Mouse (Mus musculus): ENCODE measurements around the gene Nfix. TPM values are rescaled to one million over a fixed set of nuclear protein-coding genes. Genes with fewer than 3 reads are reported as not detected.

The Nfix gene
- polyA plus RNA-seq, 1 experiment = 18.2 TPM

DNA sequence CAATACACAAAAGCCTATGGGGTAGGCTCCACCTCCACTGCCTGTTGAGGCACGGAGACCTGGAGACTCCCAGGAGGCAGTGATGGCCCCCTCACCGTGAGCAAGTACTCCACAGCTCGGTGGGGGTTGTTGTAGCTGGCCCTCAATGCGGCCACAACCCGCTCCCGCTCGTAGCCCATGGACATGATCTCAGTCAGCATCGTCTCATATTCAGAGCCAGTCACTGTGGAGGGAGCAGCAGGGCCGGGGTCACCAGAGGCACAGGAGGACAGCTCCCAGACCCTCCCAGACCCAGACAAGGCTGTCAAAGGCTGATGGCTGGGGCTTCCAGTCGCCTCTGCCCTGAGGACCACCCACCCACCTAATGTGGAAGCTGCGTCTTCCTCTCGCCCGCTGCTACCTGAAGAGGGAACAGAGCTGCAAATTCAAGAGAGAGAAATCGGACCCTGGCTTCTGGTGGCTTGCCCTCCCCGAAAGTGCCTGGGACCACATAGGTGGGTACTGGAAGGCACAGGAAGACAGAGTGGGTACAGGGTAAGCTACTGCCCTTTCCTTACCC lies 37.8 kb upstream of the Nfix start:
- H3K27me3 ChIP-seq (ENCODE audit: control insufficient read depth, insufficient read depth, low read length) = no peaks in the 10 kb centered on the region
- WGBS = 96% methylated on average over 15 of the region's 15 CpGs
- H3K4me3 ChIP-seq (ENCODE audit: control insufficient read depth, insufficient read depth, low read length) = no peak overlapping the region
- peaks cover 46% of the 10 kb centered on the region for H3K36me3 ChIP-seq (ENCODE audit: control insufficient read depth, insufficient read depth, low read length)
- TF ChIP-seq CTCF (IDR thresholded peaks at IDR 0.05; ENCODE audit: borderline replicate concordance, control insufficient read depth, extremely low read depth, insufficient read depth, low read length, poor library complexity) (no peak), POLR2A (IDR thresholded peaks at IDR 0.05; ENCODE audit: control insufficient read depth, extremely low read depth, insufficient read depth, low read length, poor library complexity) (no peak)
- H3K4me1 ChIP-seq (replicated peaks; ENCODE audit: control insufficient read depth, insufficient read depth, low read length) = peaks cover 4% of the 10 kb centered on the region
- no peak overlapping the region for H3K27ac ChIP-seq (ENCODE audit: control insufficient read depth, insufficient read depth, low read length)
- DNase-seq = no peak

DNA sequence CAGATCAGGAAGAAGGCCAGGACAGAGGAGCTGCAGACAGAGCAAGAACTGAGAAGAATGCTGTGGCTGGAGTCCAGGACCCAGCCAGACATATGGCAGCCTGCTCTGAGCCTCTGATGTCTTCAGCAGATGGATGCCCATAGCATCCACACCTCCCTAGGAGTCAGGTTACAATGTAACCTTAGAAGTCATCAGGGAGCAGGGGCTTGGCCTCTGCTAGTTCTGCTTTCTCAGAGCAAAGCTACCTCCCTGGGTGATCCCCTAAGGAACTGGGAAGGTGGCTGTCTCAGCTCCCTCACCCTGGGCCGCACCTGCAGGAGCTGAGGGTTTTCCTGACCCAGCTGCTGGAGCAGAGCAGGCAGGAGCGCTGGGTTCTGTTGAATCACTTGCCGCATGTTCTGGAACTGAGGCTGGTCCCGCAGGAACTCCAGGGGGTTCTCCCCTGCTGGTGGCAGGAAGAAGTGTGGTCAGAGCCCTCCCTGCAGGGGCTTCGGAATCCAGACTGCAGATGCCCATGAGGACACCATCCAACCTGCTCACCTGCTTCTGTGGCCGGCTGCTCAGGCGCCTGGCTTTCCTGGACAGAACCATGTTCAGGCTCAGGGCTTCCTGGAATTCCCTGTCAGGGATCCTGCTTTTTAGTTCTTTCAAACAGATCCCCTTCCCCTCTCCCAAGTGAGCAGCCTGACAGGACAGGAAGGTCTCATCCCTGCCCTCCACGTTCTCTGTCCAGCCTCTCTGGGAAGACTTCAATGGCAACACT lies 37.2 kb upstream of the Nfix start:
- DNase-seq = no peak
- H3K4me3 ChIP-seq (ENCODE audit: control insufficient read depth, insufficient read depth, low read length) = no peak overlapping the region
- TF ChIP-seq POLR2A (IDR thresholded peaks at IDR 0.05; ENCODE audit: control insufficient read depth, extremely low read depth, insufficient read depth, low read length, poor library complexity) (no peak), CTCF (IDR thresholded peaks at IDR 0.05; ENCODE audit: borderline replicate concordance, control insufficient read depth, extremely low read depth, insufficient read depth, low read length, poor library complexity) (no peak)
- no peak overlapping the region for H3K27ac ChIP-seq (ENCODE audit: control insufficient read depth, insufficient read depth, low read length)
- WGBS = 92% methylated on average over 8 of the region's 8 CpGs
- peaks cover 5% of the 10 kb centered on the region for H3K4me1 ChIP-seq (replicated peaks; ENCODE audit: control insufficient read depth, insufficient read depth, low read length)
- peaks cover 42% of the 10 kb centered on the region for H3K36me3 ChIP-seq (ENCODE audit: control insufficient read depth, insufficient read depth, low read length)
- H3K27me3 ChIP-seq (ENCODE audit: control insufficient read depth, insufficient read depth, low read length) = no peaks in the 10 kb centered on the region

DNA sequence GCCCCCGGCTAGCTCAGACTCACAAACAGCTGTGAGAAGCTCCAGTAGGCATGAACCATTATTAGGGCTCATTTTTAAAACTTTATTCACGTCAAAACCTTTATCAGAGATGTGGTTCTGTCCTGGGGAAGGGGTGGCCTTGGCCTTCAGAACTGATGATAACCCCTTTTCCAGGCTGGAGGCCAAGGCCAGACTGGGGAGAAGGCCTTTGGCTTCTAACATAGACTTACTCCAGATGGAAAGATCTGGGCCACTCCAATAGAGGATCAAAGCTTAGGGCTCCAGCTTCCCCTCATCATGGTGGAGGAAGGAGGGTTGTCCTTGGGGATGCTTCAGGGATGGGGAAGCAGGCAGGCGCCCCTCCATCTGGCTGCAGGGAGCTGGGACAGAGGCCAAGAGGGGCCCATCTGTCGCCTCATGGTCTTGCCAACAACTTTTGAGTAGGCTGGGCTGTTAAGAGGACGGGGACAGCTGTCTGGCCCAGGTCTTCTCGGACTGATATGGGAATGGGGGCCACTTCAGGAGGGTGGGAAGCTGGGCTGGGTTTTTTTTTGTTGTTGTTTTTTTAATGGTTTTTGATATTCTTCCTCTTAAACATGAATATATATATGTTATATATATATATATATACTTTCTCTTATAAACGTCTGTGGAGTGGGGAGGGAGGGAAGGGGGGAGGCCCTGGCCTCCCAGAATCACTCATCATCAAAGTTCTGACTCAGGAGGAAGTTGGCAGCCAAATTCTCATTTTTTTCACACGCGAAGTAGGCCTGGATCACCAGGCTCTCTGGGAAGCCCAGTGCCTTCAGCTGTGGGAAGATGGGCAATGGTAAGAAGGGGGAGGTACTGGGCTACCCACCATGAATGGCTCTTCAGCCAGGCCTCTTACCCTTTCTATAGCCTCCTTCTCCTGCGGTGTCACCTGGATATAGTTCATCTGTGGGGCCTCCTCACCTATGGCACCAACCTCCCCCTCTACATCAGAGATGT lies 35.0 kb upstream of the Nfix start:
- no peaks in the 10 kb centered on the region for H3K27me3 ChIP-seq (ENCODE audit: control insufficient read depth, insufficient read depth, low read length)
- no peak for DNase-seq
- H3K36me3 ChIP-seq (ENCODE audit: control insufficient read depth, insufficient read depth, low read length) = peaks cover 39% of the 10 kb centered on the region
- H3K27ac ChIP-seq (ENCODE audit: control insufficient read depth, insufficient read depth, low read length) = no peak overlapping the region
- no peak for TF ChIP-seq POLR2A (IDR thresholded peaks at IDR 0.05; ENCODE audit: control insufficient read depth, extremely low read depth, insufficient read depth, low read length, poor library complexity)
- no peak for TF ChIP-seq CTCF (IDR thresholded peaks at IDR 0.05; ENCODE audit: borderline replicate concordance, control insufficient read depth, extremely low read depth, insufficient read depth, low read length, poor library complexity)
- WGBS = 88% methylated on average over 10 of the region's 10 CpGs
- H3K4me3 ChIP-seq (ENCODE audit: control insufficient read depth, insufficient read depth, low read length) = no peak overlapping the region
- H3K4me1 ChIP-seq (replicated peaks; ENCODE audit: control insufficient read depth, insufficient read depth, low read length) = peaks cover 5% of the 10 kb centered on the region

DNA sequence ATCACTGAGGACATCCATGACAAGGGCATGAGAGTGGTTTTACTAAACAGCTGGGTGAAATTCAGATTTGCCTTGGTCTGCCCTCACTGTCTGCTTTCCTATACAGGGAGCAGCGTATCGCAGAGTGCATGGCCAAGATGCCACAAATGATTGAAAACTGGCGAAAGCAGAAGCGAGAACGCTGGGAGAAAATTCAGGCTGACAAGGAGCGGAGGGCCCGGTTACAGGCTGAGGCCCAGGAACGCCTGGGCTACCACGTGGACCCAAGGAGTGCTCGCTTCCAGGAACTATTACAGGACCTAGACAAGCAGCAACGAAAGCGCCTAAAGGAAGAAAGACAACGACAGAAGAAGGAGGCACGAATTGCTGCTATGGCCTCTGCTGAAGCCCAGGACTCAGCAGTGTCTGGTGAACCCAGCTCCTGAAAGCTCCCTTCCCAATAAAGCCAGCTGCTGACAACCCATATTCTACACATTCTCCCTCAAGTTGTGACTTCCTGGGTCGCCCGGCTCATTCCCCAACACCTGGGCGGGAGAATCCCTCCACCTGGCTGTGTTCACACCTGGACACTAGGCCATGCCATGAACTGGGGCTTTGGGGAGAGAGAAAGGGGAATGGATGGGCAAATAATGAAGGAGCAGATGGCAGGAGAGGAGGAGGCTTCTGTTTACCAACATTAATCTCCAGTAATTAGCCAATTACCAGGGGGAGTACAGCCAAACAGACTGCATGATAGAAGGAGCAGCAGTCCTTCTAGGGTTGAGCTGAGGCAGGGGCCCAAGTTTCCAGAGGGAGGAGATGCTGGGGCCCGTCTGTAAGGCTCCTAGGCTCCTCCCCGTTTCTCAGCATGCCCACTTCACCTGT lies 34.1 kb upstream of the Nfix start:
- Histone ChIP-seq H3K27me3 (ENCODE audit: control insufficient read depth, insufficient read depth, low read length) (no peaks in the 10 kb centered on the region), H3K27ac (ENCODE audit: control insufficient read depth, insufficient read depth, low read length) (no peak overlapping the region), H3K36me3 (ENCODE audit: control insufficient read depth, insufficient read depth, low read length) (peaks cover 39% of the 10 kb centered on the region), H3K4me1 (replicated peaks; ENCODE audit: control insufficient read depth, insufficient read depth, low read length) (peaks cover 2% of the 10 kb centered on the region), H3K4me3 (ENCODE audit: control insufficient read depth, insufficient read depth, low read length) (no peak overlapping the region)
- TF ChIP-seq CTCF (IDR thresholded peaks at IDR 0.05; ENCODE audit: borderline replicate concordance, control insufficient read depth, extremely low read depth, insufficient read depth, low read length, poor library complexity) (no peak), POLR2A (IDR thresholded peaks at IDR 0.05; ENCODE audit: control insufficient read depth, extremely low read depth, insufficient read depth, low read length, poor library complexity) (no peak)
- DNase-seq = no peak
- 93% methylated on average over 19 of the region's 19 CpGs for WGBS

DNA sequence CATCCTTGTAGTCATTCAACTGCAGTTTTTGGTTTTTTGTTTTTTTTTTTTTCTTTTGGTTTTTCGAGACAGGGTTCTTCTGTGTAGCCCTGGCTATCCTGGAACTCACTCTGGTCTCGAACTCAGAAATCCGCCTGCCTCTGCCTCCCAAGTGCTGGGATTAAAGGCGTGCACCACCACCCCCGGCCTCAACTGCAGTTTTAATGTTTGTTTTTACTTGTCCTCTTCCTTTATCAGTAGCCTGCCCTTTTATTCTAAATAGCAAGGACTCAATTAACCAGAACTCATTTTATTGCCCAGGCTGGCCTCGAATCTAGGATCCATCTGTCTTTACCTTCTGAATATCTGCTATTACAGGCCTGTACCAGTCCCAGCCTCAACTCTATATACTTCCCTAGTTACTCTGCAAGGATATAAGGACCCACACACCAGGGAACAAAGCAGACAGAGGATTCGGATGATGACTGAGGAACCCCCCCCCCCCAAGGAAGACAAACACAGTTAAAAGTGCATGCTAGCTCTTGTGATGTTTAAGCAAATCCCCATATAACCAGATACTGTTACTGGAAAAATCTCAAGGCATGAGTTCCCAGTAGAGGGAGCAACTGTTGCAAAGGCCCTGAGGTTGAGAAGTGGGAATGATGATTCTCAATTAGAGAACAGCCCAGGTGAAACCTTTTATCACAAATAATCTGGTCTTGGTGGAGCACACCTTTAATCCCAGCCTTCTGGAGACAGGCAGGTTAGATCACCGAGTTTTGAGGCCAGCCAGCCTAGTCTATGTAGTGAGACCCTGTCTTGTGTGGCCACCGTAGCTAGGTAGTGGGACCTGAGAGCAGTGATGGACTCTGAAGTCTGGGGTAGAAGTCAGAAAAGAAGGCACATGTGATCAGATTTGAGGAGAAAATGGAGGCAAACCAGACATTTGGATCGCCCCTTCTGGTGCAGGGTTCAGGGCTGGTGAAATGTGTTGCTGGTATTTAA lies 32.9 kb upstream of the Nfix start:
- Histone ChIP-seq H3K4me1 (replicated peaks; ENCODE audit: control insufficient read depth, insufficient read depth, low read length) (peaks cover 2% of the 10 kb centered on the region), H3K4me3 (ENCODE audit: control insufficient read depth, insufficient read depth, low read length) (peak overlapping the region; percentile 93), H3K27me3 (ENCODE audit: control insufficient read depth, insufficient read depth, low read length) (no peaks in the 10 kb centered on the region), H3K27ac (ENCODE audit: control insufficient read depth, insufficient read depth, low read length) (no peak overlapping the region), H3K36me3 (ENCODE audit: control insufficient read depth, insufficient read depth, low read length) (peaks cover 35% of the 10 kb centered on the region)
- DNase-seq = no peak
- TF ChIP-seq CTCF (IDR thresholded peaks at IDR 0.05; ENCODE audit: borderline replicate concordance, control insufficient read depth, extremely low read depth, insufficient read depth, low read length, poor library complexity) (no peak), POLR2A (IDR thresholded peaks at IDR 0.05; ENCODE audit: control insufficient read depth, extremely low read depth, insufficient read depth, low read length, poor library complexity) (no peak)
- WGBS = 39% methylated on average over 10 of the region's 10 CpGs

Data from thymus, adult 2 months (tissue).